Mouse (Mus musculus) layer of hippocampus, adult 9-10 months (tissue): ENCODE results near the gene Sdccag8.
A peak's percentile ranks its signal among the peaks of the same experiment; 100 is the strongest.

Source experiments
- DNase-seq: peaks from one replicate; pipeline ENCODE4 v3.0.0; 2022; ENCODE audit warnings: low spot score

The Sdccag8 gene

DNA sequence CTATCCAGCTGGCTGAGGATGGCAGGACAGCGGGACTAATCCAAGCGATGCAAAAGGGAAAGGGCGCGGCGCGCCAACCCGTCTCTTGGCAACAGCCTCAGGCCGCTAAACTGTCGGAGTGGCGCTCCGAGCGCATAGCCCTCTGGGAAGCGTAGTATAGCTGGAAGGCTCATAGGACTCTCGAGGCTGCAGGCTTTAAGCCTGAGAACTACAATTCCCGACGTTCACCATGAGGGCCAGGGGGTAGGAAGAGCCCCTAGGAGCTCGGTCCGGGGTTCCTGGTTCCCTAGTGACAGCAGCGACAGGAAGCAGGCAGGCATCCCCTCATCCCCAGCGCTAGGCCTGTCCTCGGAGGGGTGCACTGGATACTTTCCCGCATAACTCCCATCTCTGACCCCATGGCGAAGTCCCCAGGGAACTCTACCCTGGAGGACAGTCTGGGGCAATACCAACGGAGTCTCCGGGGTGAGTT lies at the start of gene Sdccag8:
Gene Sdccag8, plus strand, starts transcription at position 70 of the 472 bp plus-strand sequence.
- peak; percentile 91 for DNase-seq

DNA sequence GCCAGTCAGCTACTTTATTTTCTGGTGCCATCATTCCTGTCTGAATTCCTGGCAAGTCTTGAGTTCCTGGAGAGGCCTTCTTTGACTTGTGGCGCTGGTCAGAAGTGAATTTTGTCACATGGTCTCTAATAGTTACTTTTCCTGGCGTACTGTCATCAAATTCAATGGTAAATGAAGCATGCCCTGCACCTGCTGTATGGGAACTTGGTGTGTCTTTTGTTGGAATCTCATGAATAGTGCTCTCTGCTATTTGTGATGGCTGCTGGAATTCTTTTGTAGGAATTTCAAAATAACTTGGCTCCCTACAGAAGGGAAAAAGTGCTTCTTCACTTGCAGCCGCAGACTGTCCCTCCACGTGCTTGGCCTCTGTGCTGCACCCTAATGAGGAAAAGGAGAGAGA lies 39.9 kb upstream of the Sdccag8 start:
- DNase-seq, result no peak

DNA sequence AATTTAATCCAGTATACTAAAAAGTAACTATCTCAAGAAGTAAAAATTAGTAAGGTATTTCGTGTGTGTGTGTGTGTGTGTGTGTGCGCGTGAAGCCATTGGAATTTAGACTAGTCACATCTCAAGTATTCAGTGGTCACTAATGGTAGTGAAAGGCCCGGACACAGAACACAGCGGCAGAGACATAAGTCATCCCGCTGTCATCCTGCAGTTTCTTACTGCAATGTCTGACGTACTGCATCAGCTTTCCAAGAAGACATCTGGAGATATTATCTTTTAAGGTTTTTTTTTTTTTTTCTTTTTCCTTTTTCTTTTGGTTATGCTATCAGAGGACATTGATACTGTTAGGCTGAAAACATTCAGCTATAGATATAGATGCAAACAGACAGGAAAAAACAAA lies 25.1 kb upstream of the Sdccag8 start:
- no peak for DNase-seq

DNA sequence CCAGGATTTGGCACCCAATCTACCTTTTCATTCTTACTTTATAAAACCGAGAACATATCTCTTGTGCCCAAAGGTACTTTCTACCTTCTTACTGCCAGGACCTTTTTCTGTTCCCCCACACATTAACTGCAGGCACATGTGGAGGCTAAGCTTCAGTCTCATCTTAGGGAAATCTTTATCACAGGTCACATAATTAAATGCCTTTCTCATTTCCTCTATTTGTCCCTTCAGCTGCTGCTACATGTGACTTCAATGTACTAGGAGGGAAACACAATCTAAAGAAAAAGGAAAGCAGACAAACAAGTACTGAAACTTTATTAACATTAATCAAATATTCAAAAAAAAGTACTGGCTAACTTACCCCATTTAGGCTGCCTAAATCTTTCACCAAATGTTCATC lies 22.3 kb upstream of the Sdccag8 start:
- DNase-seq, result no peak

DNA sequence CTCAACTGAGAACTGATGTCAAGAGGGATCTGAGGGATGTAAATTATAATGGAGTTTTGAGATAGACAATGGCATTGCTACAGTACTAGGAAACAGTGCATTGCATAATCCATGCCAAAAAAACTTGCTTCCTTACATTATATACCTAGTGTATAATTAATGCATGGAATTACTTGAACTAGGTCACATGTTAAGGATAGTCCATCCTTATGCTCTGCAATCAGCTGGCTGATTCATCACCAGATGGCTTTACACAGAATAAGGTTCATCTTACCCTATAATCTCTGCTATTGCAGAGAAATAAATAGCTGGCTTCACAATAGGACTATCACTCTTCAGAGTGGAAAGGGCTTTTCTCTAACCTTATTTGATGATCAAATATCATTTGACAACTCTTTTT lies 15.8 kb upstream of the Sdccag8 start:
- no peak for DNase-seq

- DNase-seq, result no peak
Measured at GRCm38 (mm10) chr1:176800728-176801365, 13.6 kb upstream of the Sdccag8 start.

DNA sequence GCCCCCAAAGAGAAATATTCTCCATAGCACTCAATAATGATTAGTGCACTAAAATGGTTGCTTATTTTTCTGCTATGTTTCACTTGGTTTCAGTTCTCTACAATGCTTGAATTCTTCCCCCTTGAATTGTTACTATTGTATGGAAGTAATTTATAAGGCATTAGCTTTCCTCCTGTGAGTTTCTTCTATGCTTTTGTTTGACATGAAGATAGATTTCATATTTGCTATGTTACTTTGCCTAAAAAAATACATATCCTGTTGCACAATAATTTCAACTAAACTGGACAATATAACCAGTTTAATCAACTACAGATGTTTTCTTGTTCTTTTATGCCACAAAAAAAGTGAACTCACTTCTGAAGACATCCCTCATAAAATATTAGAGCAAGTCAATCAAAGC lies 4.3 kb upstream of the Sdccag8 start:
- no peak for DNase-seq

GRCm38 (mm10) chr1:176811892-176812291 lies 2.6 kb upstream of the Sdccag8 start:
- no peak for DNase-seq

- no peak for DNase-seq
Measured at GRCm38 (mm10) chr1:176812491-176813291, 1.8 kb upstream of the Sdccag8 start.

DNA sequence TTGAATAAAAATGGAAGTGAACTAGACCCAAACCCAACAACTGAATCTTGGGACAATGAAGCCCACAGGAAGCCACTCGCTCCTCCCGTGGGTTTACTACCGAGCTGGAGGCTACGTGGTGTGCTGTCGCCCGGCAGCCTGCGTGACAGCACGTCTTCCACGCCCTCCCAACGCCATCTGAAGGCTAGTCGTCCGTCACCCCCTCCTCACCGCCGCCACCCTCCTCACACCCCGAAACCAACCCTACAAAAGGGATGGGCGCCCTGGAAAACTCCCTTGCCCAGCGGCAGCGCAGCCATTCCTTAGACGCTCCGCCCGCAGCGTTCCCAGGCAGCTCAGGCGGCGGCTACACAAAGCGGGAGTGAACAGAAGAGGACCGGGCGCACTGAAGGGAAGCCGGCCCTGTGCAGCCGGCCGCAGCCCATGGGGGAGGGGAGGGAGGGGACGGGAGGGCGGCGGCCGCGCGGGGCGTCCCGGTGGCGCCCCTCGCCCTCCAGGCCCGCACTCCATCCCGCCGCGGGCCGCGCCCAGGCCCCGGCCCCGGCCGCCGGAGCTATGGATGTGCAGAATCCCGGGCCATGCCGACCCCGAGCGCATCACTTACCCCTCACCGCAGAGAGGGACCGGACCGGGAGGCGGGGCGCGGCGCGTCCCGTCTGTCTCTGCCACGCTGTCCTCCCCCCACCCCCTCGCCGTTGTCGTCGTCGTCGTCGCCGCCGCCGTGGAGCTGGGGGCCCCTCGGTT lies 996 bp upstream of the Sdccag8 start:
- DNase-seq, result no peak

- DNase-seq, result peak; percentile 92
Measured at GRCm38 (mm10) chr1:176814036-176814420, 432 bp upstream of the Sdccag8 start, which contains the start of gene Cep170. Gene Cep170, minus strand, starts transcription at chr1:176814067.

GRCm38 (mm10) chr1:176816728-176817127 lies 2.3 kb downstream of the Sdccag8 start:
- no peak for DNase-seq

DNA sequence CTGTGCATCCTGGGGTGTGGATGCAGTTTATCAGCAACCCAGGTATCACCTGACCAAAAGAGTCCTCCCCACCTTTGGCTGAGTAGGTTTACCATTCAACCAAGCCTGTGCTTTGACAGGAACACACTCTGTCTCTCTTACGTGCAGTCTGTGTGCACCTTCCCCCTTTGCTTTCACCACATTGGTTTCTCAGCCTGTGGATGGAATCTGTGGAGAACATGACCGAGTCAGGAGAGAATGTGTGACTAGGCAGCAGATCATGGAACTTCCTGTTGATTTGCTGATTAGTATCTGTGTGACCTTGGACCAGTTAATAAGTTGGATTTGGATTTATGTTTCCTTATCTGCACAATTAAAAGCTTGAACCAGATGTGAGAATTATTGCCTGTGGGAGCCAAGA lies 3.7 kb downstream of the Sdccag8 start:
- no peak for DNase-seq

DNA sequence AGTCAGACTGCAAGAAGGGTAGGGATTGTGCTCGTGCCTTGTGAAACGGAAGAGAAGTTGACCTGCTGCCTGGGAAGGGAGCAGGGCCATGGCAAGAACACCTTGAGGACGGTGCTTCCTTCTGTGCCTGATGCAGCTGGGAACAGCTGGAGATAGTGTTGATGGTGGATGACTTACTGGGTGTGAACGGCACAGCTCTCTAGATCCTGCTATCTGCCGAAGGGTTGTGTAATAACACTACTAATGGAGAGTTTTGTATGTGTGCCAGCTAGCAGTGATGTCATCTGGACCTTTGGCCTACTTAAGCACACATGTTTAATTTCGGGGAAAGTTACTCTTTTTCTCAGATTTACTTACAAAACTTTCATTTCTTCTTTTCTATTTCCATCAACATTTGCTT lies 4.3 kb downstream of the Sdccag8 start:
- DNase-seq, result no peak

GRCm38 (mm10) chr1:176821929-176822328 lies 7.5 kb downstream of the Sdccag8 start:
- no peak for DNase-seq

DNA sequence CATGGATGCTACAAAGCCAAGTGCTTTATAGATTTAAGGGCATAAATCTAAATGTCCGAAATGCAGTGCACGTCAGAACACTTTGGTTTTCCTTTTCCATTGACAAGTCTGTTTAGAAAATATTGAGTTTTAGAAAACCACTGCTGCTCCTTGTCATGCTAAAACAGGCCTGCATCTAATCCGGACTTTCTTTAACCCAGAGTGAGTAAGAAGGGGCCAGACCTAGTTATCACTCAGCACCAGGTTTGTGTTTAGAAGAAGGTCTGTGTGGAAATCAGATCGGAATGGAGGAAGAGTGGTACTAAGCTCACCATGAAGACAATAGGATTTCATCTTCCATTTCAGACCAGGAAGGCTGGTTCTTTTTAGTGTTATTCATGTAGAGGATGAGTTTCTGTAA lies 8.5 kb downstream of the Sdccag8 start:
- no peak for DNase-seq

DNA sequence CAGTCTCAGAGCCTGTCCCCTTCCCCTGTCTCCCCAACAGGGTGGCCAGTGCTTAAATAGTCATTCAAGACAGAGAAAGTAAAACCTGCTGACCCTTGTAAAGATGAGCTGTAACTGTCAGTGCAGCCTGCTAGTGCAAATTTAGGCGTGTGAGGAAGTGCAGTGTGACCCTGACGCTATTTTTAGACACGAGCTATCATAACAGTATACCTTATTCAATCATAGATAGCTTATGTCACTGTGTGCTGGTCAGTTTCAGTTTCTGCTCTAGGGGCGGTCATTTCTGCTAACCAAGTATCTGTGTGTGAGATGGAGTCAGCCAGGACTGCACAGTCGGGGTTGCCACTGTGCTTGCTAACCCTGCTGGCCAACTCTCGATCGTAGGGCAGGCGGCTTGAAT lies 9.4 kb downstream of the Sdccag8 start:
- DNase-seq, result no peak

DNA sequence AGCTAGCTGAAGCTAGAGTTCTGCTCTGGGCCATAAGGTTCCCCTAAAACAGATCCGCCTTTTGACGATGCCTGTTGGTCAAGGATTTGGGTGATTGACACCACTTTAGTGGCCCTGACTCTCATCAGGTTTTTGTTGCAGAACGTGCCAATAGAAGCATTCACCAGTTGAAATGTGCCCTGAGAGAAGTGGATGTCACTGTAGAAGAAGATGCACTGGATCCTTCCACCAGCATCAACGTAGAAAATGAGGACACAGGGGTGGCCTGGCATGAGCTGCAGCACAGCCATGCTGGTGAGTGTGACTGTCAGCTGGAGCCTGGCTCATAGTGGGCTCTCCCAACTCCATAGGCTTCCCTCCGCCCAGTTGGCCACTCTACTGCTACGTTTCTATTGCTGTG lies 10.2 kb downstream of the Sdccag8 start:
- DNase-seq, result no peak

GRCm38 (mm10) chr1:176825084-176825483 lies 10.6 kb downstream of the Sdccag8 start:
- DNase-seq, result no peak

GRCm38 (mm10) chr1:176826186-176826585 lies 11.7 kb downstream of the Sdccag8 start:
- DNase-seq, result no peak

GRCm38 (mm10) chr1:176826931-176827330 lies 12.5 kb downstream of the Sdccag8 start:
- no peak for DNase-seq

DNA sequence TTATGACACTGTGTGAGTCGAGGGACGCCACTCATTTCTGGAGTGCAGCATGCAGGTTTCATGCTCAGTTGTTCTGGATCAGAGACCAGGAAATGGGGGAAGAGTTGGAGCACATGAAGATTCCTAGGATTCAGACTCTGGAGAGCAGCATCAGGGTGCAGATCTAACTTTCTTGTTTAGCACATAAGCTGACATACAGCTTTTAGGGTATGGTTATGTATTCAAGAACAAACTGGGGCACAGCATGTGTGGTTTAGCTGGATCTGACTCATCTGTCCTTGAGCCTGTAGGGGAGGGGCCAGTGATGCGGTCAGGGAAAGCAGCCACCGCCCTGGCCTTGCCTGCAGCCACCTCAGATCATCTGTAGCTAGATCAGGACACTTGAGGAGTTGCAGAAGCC lies 12.9 kb downstream of the Sdccag8 start:
- DNase-seq, result no peak

DNA sequence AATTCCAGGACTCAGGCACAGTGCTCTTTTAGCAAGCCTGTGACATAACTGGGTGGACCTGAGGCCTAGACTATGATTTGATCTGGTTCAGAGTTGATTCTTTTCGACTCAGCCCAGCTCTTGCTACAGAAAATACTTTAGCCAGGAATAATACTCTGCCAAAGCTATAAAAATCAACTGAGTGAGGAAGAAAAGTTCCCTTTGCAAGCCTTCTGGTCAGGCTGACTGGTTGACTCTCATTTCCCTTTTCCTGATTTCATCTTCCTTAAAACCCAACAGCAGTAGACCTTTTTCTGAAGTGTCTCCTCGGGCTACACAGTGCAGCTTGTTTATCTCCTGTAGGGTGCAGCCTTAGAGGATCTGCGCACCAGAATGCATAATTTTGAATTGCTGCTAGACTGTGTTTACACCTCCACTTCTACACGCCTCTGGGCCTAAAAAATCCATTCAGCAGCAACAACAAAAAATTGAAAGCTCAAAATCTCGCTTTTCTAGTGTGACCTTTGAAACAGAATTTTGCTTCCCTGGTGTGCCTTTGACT lies 13.6 kb downstream of the Sdccag8 start:
- DNase-seq, result no peak
